Mouse (Mus musculus) adrenal gland, adult 10 weeks (tissue): ENCODE measurements around the gene Slc24a5. TPM values are rescaled to one million over a fixed set of nuclear protein-coding genes. Genes with fewer than 3 reads are reported as not detected.

Source experiments
- polyA plus RNA-seq: library from polyadenylated mRNA; stranded (reverse); fragments of 350-450 nt; fragmentation: Illumina TruSeq; extraction: RNeasy Lipid Tissue Mini Kit (QIAGEN cat#74804); gene quantifications from one replicate; pipeline ENCODE4 v1.2.3, GENCODE M21; 2014; ENCODE audit warnings: low read depth, low replicate concordance

Slc24a5 gene
- not detected for polyA plus RNA-seq

DNA sequence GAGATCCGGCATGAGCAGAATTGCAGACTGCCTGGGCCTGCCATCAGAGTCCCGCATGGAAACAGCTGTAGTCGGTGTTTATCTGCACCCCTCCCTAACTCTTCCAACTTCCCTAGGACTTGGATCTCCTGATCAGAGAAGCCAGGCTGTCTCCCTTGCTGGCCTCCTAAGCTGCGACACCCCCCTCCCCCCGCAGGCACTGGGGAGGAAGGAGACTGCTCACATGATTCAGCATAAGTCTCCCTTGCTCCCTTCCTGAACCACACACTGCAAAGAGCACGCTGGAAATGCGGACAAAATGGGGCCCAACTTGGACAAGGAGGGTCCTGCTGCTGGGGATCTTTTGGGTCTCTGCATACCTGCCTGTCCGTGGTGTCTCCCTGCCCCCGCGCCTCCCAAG is at the start of gene Slc24a5:
Slc24a5 (plus strand) TSS at position 231 of the 400 bp plus-strand sequence.

DNA sequence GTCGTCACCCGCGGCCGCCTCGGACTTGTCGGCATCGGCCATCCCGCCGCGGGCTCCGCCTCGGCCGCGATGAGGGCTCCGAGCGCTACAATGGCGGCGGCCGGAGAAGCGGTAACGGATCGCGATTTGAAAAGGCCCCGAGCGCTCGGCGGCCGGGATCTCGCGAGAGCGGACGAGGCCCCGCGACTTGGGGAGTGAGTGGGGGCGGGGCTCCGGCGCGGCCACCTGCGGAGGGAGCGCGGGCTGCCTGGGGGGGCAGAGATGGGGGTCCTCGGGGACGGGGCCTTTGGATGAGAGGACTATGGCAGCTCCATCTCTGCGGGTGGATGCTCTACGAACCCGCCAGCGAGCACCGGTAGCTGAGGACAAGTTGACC is 55.5 kb downstream of the Slc24a5 start, which contains the start of gene Myef2:
Myef2 (minus strand) TSS at position 185 of the 376 bp plus-strand sequence.

DNA sequence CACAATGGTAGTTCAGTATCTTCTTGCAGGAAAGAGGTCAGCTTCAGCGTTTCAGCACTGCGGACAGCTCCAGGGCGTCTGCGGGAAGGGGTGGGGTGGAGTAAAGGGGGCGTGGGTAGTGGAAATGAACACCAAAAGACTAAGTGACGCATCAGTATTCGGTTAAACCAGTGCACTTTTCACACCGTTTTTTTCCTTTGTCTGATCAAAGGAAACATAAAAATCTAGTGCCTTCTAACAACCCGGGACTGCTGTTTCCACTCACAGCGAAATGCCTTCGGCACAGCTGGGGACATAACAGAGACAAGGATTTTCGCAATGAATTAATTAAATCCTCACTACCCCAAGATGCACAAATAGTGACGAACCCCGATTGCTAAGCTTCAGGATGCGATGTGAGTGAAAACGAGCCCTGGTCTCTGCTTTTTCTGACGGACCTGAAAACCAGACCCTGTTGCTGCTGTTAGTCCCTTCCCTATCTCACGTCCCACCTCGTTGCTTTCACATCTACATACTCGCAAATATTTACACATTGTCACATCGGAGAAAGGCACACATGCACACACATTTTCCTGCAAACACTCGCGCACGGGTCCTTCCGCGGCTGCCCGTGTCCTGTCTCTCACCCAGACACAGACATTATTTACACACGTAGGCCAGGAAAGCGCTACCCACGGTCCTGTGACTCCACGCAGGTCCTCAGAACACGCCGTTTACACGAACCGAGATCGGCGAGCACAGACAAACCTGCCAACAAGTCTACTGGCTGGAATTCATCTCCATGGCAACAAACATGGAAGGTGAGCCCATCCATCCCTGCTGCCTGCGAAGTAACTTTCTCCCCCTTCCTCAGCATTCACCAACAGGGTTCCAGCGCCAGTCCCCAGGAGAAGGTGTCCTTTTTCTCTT is 68.2 kb downstream of the Slc24a5 start, which contains the start of gene Ctxn2:
Ctxn2 (plus strand) TSS at position 790 of the 909 bp plus-strand sequence.

Other genes with a start within 250 kb of the Slc24a5 start
- gene Myef2, start 55.5 kb downstream of the Slc24a5 start, polyA plus RNA-seq, result 91.6 TPM
- gene Ctxn2, start 68.6 kb downstream of the Slc24a5 start, polyA plus RNA-seq, result not detected
- not detected for gene Slc12a1, start 84.4 kb downstream of the Slc24a5 start, polyA plus RNA-seq
- gene Dut, start 179.1 kb downstream of the Slc24a5 start, polyA plus RNA-seq, result 20.0 TPM